Mouse (Mus musculus) left cerebral cortex, adult 2 months (tissue): ENCODE data around the gene Pdzrn3. TPM values are rescaled to one million over a fixed set of nuclear protein-coding genes. Genes with fewer than 3 reads are reported as not detected.
A peak's percentile ranks its signal among the peaks of the same experiment; 100 is the strongest.

Experiments
- DNase-seq, 2 experiments: peaks; one replicate each; pipeline ENCODE4 v3.0.0; 2021 to 2022; ENCODE audit warnings: low spot score in 2 of 2, mixed read lengths in 1 of 2; ENCODE audit errors: extremely low spot score in 1 of 2
- H3K27ac ChIP-seq: fragments of 200-600 bp; 2 replicates; pipeline ENCODE4 v1.8.1; 2022
- H3K4me3 ChIP-seq: fragments of 200-600 bp; 2 replicates; pipeline ENCODE4 v1.8.1; 2022
- CTCF ChIP-seq: fragments of 200-600 bp; IDR thresholded peaks from 2 replicates; pipeline ENCODE4 v1.8.1; 2022; ENCODE audit warnings: antibody characterized with exemption, mild to moderate bottlenecking, moderate library complexity
- intact Hi-C: fragments of 180-260 bp; cut with DNase I; formaldehyde crosslinking; loops from one replicate; pipeline ENCODE4 v1.15.1; 2025
- total RNA-seq, 2 experiments: library from RNA; stranded (reverse); gene quantifications; 2 replicates each; pipeline ENCODE4 v1.2.3; 2021

Pdzrn3 gene
- total RNA-seq, 2 experiments from 2014 or later = 47.9 to 50.8 TPM

DNA sequence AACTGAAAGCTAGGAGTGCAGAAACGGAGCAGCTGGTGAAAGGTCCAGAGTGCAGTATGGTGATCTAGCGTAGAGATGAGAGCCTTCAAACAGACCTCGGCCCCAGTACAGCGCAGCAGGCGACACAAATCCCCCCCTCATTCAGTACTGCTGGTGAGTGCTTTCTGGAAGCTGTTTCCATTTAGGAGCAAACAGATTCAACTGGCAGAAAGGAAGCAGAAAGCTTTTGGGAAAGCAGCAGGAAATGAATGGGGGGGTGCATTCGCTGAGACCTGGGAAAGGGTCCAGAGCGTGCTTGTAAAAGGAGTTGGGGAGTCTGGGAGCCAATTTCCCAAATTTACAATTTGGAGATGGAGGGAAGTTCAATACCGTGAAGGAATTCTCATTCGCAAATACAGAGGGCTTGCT is 96.9 kb downstream of the Pdzrn3 start:
- no peak for DNase-seq
- intact Hi-C loops = no loop called here
- no peak for TF ChIP-seq CTCF
- Histone ChIP-seq H3K27ac (no peak overlapping the region), H3K4me3 (no peak overlapping the region)

DNA sequence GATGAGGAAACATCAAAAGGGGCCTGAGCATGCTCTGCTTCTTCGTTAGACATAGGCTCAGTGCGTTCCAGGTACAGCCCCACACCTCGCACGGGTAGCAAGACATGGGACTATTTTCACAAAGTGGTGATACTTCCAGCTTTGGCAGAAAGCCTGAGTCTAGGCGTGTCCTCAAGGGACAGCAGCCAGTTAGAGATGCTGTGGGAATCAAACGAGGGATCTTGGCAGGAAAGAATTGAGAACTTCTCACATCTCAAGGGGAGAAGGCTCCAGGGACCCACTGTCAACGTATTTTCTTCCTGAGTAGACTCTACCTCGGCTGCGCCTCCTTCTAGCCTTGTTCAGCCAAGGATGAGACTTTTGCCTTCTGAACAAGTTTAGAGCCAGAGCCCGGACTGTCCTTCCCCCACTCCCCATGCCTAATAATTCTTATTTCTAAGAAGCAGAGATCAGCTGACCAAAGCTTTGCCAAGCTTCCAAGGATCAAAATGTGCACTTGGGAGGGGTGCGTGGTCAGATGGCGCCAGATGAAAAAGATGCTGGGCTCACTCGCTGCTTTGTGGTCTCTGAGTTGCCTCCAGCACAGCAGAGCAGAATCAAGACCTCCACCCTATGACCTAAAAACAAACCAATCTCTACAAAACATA is 99.3 kb downstream of the Pdzrn3 start:
- TF ChIP-seq CTCF = no peak
- no peak overlapping the region for H3K27ac ChIP-seq
- no peak for DNase-seq
- H3K4me3 ChIP-seq = no peak overlapping the region
- intact Hi-C loops = loop anchor here (10.0 kb wide), 1 partner anchor 96 kb away; the partner anchor contains the start of gene Pdzrn3

DNA sequence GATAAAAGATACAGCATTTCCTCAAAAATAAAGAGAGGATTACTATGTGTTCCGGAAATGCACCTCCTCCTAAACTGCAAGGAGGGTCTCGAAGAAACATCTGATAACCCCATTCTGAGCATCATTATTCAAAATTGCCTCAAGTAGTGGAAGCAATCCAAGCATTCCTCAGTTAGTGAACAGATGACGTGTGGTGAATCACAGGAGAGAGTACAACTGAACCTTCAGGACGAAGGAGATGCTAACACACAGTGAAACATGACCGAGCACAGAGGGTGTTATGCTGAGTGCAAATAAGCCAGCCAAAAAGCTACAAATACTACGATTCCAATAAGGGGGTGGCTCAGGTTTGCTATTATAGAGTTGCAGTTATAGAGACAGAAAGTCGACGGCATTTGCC is 101.4 kb downstream of the Pdzrn3 start:
- intact Hi-C loops = loop anchor here (10.0 kb wide), 1 partner anchor 99 kb away; the partner anchor contains the start of gene Pdzrn3
- no peak overlapping the region for H3K4me3 ChIP-seq
- DNase-seq = no peak
- no peak for TF ChIP-seq CTCF
- no peak overlapping the region for H3K27ac ChIP-seq

DNA sequence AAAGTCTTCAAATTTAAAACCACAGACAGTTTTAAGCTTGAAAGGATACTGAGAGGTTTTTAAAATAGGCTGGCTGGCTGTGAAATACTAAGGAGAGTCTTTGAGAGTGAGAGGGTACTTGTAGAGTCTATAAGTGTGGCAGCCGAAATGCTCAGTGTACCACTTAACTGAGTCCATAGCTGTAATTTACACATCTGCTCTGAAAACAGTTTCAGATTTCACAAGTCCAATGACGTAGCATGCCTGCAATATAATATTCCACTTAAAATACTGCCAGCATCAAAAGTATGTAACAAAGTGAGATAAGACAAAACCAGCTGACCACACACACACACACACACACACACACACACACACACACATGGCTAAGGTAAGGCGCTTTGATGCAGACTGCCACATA is 101.9 kb downstream of the Pdzrn3 start:
- Histone ChIP-seq H3K27ac (no peak overlapping the region), H3K4me3 (no peak overlapping the region)
- intact Hi-C loops = loop anchor here (10.0 kb wide), 1 partner anchor 99 kb away; the partner anchor contains the start of gene Pdzrn3
- TF ChIP-seq CTCF = no peak
- no peak for DNase-seq

DNA sequence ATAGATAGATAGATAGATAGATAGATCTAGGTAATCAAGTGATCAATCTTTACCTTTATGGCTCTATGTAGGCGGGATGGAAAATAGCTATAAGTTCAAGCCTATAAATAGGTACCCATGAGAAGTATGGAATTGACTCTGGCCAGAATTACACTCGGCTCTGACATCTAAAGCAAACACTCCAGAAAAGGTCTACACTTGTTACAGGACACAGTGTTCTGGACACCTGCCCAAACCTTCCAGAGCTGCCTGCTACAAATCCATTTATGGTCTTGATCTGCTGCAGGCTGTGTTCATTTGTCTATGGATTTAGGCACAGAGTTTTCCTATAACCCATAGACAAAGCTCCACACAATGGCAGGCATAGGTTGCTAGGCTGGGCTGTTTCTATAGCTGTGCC is 102.9 kb downstream of the Pdzrn3 start:
- no peak for DNase-seq
- no peak for TF ChIP-seq CTCF
- H3K27ac ChIP-seq = no peak overlapping the region
- intact Hi-C loops = loop anchor here (10.0 kb wide), 1 partner anchor 100 kb away; the partner anchor contains the start of gene Pdzrn3
- H3K4me3 ChIP-seq = no peak overlapping the region

DNA sequence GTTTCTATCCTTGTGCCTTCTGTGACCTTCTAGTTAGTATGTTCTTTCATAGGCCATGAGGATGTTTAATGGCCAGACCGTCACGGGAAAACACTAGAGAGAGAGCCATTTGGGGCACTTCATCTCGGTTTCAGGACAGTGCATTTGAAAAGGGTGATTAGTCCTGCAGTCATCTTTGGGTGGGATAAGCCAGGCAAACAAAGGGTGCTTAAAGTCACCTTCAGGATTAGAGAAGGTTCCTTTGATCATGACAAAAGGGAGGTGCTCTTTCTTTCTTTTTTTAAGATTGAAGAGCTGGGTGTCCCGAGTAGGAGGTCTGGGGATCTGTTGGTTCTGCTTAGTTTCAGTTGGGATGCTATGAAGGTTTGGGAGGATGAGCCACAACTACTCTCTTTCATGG is 105.4 kb downstream of the Pdzrn3 start:
- DNase-seq = no peak
- TF ChIP-seq CTCF = no peak
- H3K27ac ChIP-seq = no peak overlapping the region
- intact Hi-C loops = loop anchor here (10.0 kb wide), 1 partner anchor 103 kb away; the partner anchor contains the start of gene Pdzrn3
- no peak overlapping the region for H3K4me3 ChIP-seq

DNA sequence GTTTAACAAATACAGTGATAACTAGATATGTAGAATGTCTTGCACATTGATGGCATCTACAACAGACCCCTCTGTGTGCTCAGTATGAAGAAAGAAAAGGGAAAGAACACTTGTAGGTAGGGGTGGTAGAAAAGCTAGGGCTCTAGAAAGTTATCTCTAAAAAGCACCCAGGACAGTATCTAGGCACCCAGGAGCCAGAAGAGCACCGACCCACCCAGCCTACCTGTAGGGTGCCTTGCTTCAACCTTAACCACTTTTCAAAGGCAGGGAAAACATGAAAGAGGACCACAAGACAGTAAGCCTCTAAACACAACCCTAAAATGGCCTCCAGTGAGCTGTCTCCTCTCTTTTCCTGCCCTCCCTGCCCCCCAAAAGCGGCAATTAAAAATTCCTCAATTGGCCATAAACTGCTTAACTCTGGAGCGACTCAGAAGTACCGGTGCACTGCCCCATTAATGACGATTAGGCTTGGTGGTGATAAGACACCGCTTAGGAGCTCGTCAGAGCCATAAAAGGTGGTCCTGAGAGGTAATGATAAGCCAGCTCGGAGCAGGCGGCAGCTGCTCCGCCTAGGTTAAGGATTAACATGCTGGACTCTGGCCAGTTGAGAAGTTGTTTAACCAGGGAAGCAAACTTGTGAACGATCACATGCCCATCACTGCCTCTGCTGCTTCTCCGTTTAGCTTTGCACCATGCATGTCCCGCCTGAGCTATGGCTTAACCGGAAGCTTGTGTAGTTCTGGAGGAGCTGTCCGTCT is 106.1 kb downstream of the Pdzrn3 start:
- Histone ChIP-seq H3K4me3 (no peak overlapping the region), H3K27ac (no peak overlapping the region)
- no peak for DNase-seq
- no peak for TF ChIP-seq CTCF
- intact Hi-C loops = loop anchor here (10.0 kb wide), 1 partner anchor 103 kb away; the partner anchor contains the start of gene Pdzrn3

DNA sequence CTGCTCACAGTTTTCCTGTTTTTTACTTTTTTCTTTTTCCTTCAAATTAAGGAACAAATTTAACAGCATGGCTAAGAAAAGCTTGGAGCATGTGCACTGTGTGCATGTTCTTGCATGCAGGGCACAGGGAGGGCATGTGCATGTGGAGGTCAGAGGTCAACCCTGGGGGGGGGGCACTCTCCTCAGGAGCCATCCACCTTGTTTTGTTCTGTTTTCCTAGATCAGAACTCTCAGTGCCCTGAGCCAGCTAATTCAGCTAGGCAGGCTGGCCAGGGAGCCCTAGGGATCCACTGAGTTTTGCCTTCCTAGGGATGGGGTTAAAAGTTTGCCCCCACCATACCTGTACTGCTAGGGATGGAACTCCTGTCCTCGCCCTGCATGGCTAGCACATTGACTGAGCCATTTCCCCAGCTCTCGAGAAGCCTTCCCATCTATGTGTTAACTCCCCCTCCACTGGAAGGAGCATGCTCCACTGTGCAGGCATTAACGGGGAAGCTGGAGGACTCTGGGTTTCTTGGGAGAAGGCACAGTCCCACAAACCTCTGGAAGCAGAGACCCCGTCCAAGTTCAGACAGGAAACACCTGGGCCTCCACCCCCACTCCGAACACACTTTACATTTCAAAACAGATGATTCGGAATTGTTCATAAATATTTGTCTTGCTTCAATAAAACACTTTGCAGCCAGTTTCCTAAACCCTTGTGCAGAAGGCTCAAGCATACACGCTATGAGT is 107.4 kb downstream of the Pdzrn3 start:
- intact Hi-C loops = loop anchor here (10.0 kb wide), 1 partner anchor 105 kb away; the partner anchor contains the start of gene Pdzrn3
- H3K27ac ChIP-seq = no peak overlapping the region
- DNase-seq = no peak
- TF ChIP-seq CTCF = no peak
- H3K4me3 ChIP-seq = no peak overlapping the region

DNA sequence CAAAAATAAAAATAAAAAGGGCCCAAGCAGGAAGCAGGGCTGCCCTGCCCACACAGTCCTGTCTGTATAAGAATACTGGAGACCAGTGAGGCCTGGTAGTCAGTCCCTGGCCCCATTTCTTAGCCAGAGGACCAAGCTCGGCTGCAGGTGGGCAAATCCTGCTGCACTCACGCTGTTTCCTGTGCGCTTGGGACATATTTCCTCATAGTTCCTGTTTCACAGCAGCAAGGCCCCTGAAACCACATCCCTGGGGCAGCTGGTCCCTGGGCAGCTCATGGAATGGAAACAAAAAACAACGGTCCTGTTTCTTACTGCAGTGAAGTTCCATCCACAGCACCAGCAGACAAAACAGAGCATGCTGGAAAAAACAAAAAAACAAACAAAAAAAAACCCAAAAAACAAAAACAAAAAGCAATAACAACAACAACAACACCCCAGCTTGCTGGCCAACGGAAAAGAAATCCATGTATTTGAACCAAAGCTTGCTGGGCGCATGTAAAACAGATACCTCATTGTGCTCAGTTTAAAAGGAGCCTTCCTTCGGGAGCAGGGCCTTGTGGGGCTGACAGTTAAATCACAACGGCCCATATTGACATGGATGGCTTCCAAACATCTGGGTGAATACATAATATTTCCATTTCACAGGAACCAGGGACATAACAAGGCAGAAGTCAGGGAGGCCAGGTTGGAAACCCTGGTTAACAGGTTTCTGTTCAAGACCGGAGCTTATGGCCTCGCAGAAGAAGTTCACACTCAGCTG is 108.2 kb downstream of the Pdzrn3 start:
- no peak for TF ChIP-seq CTCF
- intact Hi-C loops = loop anchor here (10.0 kb wide), 1 partner anchor 105 kb away; the partner anchor contains the start of gene Pdzrn3
- DNase-seq = no peak
- Histone ChIP-seq H3K4me3 (no peak overlapping the region), H3K27ac (peak overlapping the region; percentile 24; the same call in 1 of the 2 replicates)

DNA sequence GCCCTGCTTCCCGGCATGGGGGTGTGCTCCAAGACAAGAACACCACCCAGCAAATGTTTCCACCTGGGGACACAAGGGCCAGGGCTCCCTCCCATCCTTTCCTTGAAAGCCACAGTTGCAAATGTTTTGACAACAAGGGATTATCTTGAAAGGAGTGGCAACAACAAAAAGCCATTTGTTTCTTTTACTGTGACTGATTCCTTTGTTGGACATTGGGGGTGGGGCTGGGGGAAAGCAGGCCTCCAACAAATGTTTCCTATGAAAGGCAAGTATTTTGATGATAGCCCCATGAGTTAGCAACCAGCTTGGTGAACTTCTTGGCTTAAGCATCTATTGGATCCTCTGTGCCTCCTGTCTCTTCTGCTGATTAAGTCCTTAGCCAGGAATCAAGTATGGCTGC is 109.4 kb downstream of the Pdzrn3 start:
- no peak for DNase-seq
- intact Hi-C loops = no loop called here
- TF ChIP-seq CTCF = no peak
- Histone ChIP-seq H3K4me3 (no peak overlapping the region), H3K27ac (no peak overlapping the region)

DNA sequence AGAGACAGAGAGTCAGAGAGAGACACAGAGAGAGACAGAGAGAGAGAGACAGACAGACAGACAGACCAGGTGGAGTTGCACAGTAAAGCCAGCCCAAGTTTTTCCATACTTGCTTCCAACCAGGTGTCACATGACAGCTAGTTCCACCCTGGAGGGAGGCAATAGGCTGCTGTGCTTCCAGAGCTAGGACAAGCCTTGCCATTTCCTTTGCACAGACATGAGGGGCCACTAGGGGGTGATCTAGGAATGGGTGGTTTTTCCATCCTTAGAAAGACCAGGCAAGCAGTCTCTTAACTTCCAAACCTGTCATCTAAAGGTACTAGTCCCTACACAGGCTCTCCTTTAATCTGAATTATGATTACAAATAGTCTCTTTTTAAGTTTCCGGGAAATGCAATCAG is 110.9 kb downstream of the Pdzrn3 start:
- intact Hi-C loops = loop anchor here (1.0 to 2.0 kb wide), 2 partner anchors 268 to 350 kb away; no protein-coding TSS in a partner anchor
- no peak overlapping the region for H3K27ac ChIP-seq
- H3K4me3 ChIP-seq = no peak overlapping the region
- peak; percentile 71 to 77 for DNase-seq
- peak; percentile 88 for TF ChIP-seq CTCF
